Mouse (Mus musculus) embryonic facial prominence, embryonic 12.5 days (tissue): Measurements from ENCODE around the gene Gas7. TPM values are rescaled to one million over a fixed set of nuclear protein-coding genes. Genes with fewer than 3 reads are reported as not detected.

Experiments used
- ATAC-seq: fragments of 200-750 bp; cut with Nextera tagmentation; 2 replicates; pipeline ENCODE4 v1.8.0; 2017; ENCODE audit not compliant: insufficient number of reproducible peaks, insufficient read depth, low FRiP score, low TSS enrichment
- H3K27ac ChIP-seq: fragments of 300-500 bp; sonication (generic); 2 replicates; pipeline ENCODE4 v1.5.1; 2016; ENCODE audit warnings: mild to moderate bottlenecking
- H3K27me3 ChIP-seq: fragments of 300-500 bp; sonication (generic); 2 replicates; pipeline ENCODE4 v1.6.1; 2016; ENCODE audit warnings: mild to moderate bottlenecking, moderate library complexity
- H3K36me3 ChIP-seq: fragments of 300-500 bp; sonication (generic); 2 replicates; pipeline ENCODE4 v1.6.1; 2016; ENCODE audit warnings: mild to moderate bottlenecking
- H3K4me1 ChIP-seq: fragments of 300-500 bp; sonication (generic); 2 replicates; pipeline ENCODE4 v1.6.1; 2016
- H3K4me2 ChIP-seq: fragments of 300-500 bp; sonication (generic); replicated peaks from 2 replicates; pipeline ENCODE4 v1.6.1; 2016; ENCODE audit warnings: mild to moderate bottlenecking, moderate library complexity
- H3K4me3 ChIP-seq: fragments of 300-500 bp; sonication (generic); 2 replicates; pipeline ENCODE4 v1.5.1; 2016; ENCODE audit warnings: mild to moderate bottlenecking
- H3K9ac ChIP-seq: fragments of 300-500 bp; sonication (generic); 2 replicates; pipeline ENCODE4 v1.6.1; 2016; ENCODE audit warnings: mild to moderate bottlenecking, moderate library complexity
- H3K9me3 ChIP-seq: fragments of 300-500 bp; sonication (generic); 2 replicates; pipeline ENCODE4 v1.6.1; 2016; ENCODE audit warnings: mild to moderate bottlenecking, moderate library complexity
- WGBS: fragments of 180-500 bp; shearing (Covaris S2); methylation state at CpG from one replicate; pipeline ENCODE4 v1.1.7; 2016; 5-methylcytosine and 5-hydroxymethylcytosine counted together
- polyA plus RNA-seq: library from polyadenylated mRNA; unstranded; fragments of >200 nt; fragmentation: Nextera tagmentation; extraction: Ambion mirVana; gene quantifications from 2 replicates; pipeline ENCODE4 v1.2.1, GENCODE M21; 2016

The Gas7 gene
- polyA plus RNA-seq, 1 experiment from 2014 or later = 5.5 TPM

DNA sequence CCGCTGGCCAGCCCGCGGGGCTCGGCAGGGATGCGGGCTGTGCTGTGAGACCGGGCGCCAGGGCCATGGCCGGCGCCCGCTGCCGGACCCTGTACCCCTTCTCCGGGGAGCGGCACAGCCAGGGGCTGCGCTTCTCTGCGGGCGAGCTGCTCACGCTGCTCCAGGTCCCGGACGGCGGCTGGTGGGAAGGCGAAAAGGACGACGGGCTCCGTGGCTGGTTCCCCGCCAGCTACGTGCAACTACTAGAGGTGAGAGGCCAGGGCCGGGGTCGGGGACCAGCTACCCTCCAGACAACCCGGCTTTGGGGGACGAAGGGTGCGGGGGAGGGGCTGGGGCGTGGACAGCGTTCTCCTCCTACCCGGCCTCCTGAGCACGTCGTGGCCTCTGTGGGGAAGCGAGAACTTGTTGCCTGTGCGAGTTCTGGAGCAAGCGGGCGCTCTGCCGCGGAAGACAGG is 317 bp downstream of the Gas7 start:
- Histone ChIP-seq H3K27me3 (peaks cover 28% of the 10 kb centered on the region), H3K4me1 (no peaks in the 10 kb centered on the region; the same call in 1 of the 2 replicates), H3K9me3 (no peaks in the 10 kb centered on the region), H3K27ac (no peak overlapping the region), H3K4me3 (peak overlapping the region; percentile 73), H3K9ac (peak overlapping the region; percentile 65), H3K36me3 (no peaks in the 10 kb centered on the region), H3K4me2 (peak overlapping the region; percentile 98)
- ATAC-seq = peak; percentile 37; the same call in 1 of the 2 replicates
- WGBS = under 1% methylated on average over 42 of the region's 42 CpGs

DNA sequence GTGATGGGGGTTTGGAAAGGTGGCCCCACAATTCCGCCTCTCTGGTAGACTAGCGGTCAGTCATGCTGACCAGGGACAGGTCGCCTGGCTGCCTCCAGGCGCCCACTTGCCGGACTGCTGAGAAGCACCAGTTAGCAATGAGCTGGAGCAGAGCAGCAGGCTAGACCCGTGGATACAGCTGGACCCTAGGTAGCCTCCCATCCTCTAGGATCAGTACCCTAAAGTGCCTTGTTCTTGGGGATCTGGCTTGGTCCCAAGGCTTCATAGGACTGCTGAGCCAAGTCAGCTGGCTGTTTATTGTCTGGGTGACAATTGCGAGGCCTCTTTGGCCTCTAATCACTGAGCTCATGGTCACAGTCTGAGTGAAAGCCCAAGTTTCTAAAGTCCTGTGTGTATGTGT is 792 bp downstream of the Gas7 start:
- peak overlapping the region; percentile 98 for H3K4me2 ChIP-seq
- peaks cover under 1% of the 10 kb centered on the region; the same call in 1 of the 2 replicates for H3K4me1 ChIP-seq
- peaks cover 28% of the 10 kb centered on the region for H3K27me3 ChIP-seq
- no peaks in the 10 kb centered on the region for H3K36me3 ChIP-seq
- peak overlapping the region; percentile 65 for H3K9ac ChIP-seq
- H3K27ac ChIP-seq = no peak overlapping the region
- no peak for ATAC-seq
- 21% methylated on average over 7 of the region's 7 CpGs for WGBS
- H3K4me3 ChIP-seq = peak overlapping the region; percentile 73
- H3K9me3 ChIP-seq = no peaks in the 10 kb centered on the region

DNA sequence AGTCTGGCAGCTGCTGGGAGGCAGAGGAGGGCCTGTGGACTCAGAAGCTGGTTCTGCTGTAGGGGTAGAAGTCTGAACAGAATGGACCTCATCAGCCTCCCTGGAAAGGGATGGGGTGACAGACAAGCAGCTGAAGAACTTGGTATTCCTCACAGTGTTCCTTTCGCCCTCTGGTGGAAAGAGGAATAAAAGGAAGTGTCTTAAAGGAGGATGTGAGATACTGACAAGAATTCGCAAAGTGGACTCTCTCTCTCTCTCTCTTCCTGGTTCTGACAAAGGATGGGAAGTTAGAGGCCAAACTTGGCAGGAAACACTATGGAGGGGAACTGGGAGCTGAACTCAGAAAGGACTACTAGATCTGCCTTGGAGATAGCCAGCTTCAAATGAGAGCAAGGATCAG is 2.9 kb downstream of the Gas7 start:
- H3K9me3 ChIP-seq = no peaks in the 10 kb centered on the region
- no peak overlapping the region for H3K27ac ChIP-seq
- no peaks in the 10 kb centered on the region for H3K36me3 ChIP-seq
- H3K9ac ChIP-seq = no peak overlapping the region
- no peak for ATAC-seq
- peaks cover 6% of the 10 kb centered on the region; the same call in 1 of the 2 replicates for H3K4me1 ChIP-seq
- WGBS = 43% methylated on average over 2 of the region's 2 CpGs
- H3K4me2 ChIP-seq = no peak overlapping the region
- H3K27me3 ChIP-seq = peaks cover 28% of the 10 kb centered on the region
- no peak overlapping the region for H3K4me3 ChIP-seq

DNA sequence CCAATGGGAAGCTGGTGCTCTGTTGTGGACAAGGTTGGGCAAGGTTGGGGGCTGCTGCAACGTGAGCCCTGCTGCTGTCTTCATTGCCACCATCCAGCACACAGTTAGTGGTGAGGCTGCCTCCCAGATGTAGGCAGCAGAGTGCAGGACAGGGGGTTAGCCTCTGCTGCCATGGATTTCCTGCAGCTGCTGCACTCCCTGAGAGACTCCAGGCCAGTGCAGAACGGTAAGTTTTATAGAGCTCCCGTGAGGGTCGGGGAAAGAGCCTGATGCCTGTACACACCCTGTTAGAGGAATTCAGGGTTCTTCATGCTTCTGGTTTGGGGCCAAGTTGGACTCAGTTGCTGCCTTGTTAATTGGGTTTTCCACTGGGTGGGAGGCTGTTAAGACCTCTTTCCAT is 11.9 kb downstream of the Gas7 start:
- ATAC-seq = no peak
- Histone ChIP-seq H3K4me1 (no peaks in the 10 kb centered on the region), H3K27ac (no peak overlapping the region), H3K36me3 (no peaks in the 10 kb centered on the region), H3K27me3 (no peaks in the 10 kb centered on the region), H3K9ac (no peak overlapping the region), H3K9me3 (no peaks in the 10 kb centered on the region), H3K4me3 (no peak overlapping the region), H3K4me2 (no peak overlapping the region)
- WGBS = 55% methylated on average over 4 of the region's 4 CpGs

DNA sequence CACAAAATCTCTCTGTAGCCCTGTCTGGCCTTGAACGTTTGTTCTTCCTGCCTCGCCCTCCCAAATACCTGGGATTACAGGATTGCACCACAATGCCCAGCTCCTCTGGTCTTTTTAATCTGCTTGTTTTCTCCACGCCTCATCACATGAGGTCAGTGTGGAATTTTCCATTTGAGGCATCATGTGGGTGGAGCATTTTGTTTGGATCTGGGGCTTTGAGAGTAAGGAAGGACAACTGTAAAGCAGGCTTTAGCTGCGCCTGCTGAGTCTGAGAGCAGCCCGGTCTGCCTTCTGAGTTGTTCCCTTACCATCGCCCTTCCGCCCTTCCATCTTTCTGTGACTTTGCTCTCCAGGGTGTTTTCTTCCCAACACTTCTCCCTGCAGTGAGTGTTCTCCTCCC is 13.6 kb downstream of the Gas7 start:
- H3K27ac ChIP-seq = no peak overlapping the region
- no peak overlapping the region for H3K9ac ChIP-seq
- WGBS = 75% methylated on average over 7 of the region's 7 CpGs
- H3K4me1 ChIP-seq = no peaks in the 10 kb centered on the region
- H3K36me3 ChIP-seq = no peaks in the 10 kb centered on the region
- H3K4me2 ChIP-seq = no peak overlapping the region
- no peaks in the 10 kb centered on the region for H3K9me3 ChIP-seq
- ATAC-seq = no peak
- H3K27me3 ChIP-seq = no peaks in the 10 kb centered on the region
- H3K4me3 ChIP-seq = no peak overlapping the region

DNA sequence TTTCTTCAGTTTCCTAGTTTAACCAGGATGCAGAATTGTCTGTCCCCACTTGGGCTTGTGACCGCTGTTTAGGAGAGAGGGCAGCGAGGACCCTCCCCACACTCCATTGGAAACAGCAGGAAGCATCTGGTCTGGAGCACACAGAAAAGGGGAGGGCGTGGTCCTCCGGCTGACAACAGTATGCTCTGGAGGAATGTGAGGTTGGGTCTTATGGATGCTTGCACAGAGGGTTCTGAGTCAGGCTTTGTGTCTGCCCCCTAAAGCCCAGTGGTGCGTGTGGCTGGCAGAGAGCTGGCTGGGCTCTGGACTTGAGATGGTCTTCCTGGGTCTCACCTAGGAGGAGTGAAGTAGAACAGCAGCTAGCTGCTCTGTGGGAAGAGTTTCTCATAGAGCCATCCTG is 19.4 kb downstream of the Gas7 start:
- 71% methylated on average over 5 of the region's 5 CpGs for WGBS
- no peaks in the 10 kb centered on the region for H3K36me3 ChIP-seq
- no peaks in the 10 kb centered on the region for H3K27me3 ChIP-seq
- H3K9me3 ChIP-seq = no peaks in the 10 kb centered on the region
- no peaks in the 10 kb centered on the region for H3K4me1 ChIP-seq
- H3K4me2 ChIP-seq = no peak overlapping the region
- H3K9ac ChIP-seq = no peak overlapping the region
- no peak overlapping the region for H3K4me3 ChIP-seq
- H3K27ac ChIP-seq = no peak overlapping the region
- ATAC-seq = no peak

DNA sequence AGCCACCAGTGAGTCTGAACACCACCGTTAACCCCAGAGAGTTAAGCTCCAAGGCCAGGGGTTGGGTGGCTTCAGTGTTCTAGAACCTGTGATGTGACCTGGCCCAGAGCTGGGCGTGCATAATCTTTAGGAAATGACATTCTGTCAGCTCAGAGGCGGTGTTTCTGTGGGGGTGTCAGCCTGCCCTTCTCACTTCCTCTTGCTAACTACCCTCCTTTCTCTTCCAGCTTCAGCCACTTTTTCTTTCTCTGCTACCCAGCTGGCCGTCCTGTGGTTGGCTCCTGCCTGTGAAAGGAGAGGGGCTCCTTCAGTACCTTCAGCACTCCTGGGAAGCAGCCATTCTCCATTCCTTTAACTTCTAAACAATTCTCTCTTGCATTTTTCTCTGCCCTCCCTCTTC is 24.3 kb downstream of the Gas7 start:
- Histone ChIP-seq H3K27ac (no peak overlapping the region), H3K36me3 (no peaks in the 10 kb centered on the region), H3K4me1 (peaks cover 7% of the 10 kb centered on the region; the same call in 1 of the 2 replicates), H3K4me3 (no peak overlapping the region), H3K9me3 (no peaks in the 10 kb centered on the region), H3K4me2 (no peak overlapping the region), H3K9ac (no peak overlapping the region), H3K27me3 (no peaks in the 10 kb centered on the region)
- WGBS = 56% methylated on average over 4 of the region's 4 CpGs
- ATAC-seq = no peak

DNA sequence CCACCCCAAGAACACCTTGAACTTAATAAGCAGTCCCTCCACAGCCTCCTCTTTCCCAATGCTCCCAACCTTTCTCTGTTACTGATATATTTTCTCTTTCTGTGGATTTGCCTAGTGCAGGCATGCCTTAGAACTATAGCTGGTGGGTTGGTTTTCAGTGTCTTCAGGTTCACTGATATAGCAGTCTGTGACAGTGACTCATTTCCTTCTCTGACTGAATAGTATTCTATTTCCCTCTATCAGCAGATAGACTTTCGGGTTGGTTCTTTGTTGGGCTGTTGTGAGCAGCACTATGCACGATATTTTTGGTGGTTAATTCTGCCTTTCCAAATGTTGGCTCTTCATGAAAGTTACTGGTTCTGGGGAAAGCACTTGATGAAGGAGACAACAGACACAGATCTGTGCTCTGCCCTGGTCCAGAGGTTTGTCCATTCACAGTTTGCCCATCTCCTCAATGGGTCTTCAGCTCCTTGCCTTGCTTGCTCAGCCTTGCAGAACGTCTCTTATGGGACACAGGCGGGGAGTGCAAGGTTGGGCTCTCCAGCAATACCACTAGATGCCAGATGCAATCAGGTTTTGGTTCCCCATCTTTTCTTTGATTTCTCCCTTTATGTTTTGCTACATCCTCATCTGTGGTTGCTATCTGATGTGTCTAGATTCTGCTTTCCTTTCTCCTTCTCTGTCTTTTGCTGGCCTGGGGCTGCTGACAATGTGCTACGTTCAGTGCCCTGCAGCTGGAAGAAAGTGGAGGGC is 25.1 kb downstream of the Gas7 start:
- H3K4me3 ChIP-seq = no peak overlapping the region
- no peak for ATAC-seq
- no peaks in the 10 kb centered on the region for H3K36me3 ChIP-seq
- no peak overlapping the region for H3K27ac ChIP-seq
- WGBS = 89% methylated on average over 5 of the region's 5 CpGs
- H3K9ac ChIP-seq = no peak overlapping the region
- H3K27me3 ChIP-seq = no peaks in the 10 kb centered on the region
- no peaks in the 10 kb centered on the region for H3K9me3 ChIP-seq
- peaks cover 7% of the 10 kb centered on the region; the same call in 1 of the 2 replicates for H3K4me1 ChIP-seq
- no peak overlapping the region for H3K4me2 ChIP-seq

DNA sequence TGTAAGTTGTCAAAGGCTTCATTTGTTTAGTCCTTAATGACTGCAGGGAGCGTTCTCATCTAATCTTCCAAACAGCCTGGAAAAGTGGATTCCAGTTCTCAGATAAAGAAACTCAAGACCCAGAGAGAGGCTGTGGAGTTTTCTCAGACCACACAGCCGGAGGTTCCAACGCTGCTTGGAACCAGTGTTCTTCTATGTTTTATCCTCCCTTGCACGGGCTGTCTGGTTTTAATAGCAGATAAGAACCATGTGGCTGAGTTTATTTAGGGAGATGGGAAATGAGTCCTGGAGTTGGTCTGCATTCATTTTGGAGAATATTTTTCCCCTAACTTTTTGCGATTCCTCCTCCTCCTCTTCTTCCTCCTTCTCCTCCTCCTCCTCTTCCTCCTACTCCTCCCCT is 26.5 kb downstream of the Gas7 start:
- no peaks in the 10 kb centered on the region for H3K36me3 ChIP-seq
- ATAC-seq = no peak
- H3K4me1 ChIP-seq = peaks cover 7% of the 10 kb centered on the region; the same call in 1 of the 2 replicates
- 56% methylated on average over 5 of the region's 5 CpGs for WGBS
- no peak overlapping the region for H3K9ac ChIP-seq
- no peak overlapping the region for H3K4me3 ChIP-seq
- no peaks in the 10 kb centered on the region for H3K9me3 ChIP-seq
- no peak overlapping the region for H3K27ac ChIP-seq
- no peak overlapping the region for H3K4me2 ChIP-seq
- no peaks in the 10 kb centered on the region for H3K27me3 ChIP-seq

DNA sequence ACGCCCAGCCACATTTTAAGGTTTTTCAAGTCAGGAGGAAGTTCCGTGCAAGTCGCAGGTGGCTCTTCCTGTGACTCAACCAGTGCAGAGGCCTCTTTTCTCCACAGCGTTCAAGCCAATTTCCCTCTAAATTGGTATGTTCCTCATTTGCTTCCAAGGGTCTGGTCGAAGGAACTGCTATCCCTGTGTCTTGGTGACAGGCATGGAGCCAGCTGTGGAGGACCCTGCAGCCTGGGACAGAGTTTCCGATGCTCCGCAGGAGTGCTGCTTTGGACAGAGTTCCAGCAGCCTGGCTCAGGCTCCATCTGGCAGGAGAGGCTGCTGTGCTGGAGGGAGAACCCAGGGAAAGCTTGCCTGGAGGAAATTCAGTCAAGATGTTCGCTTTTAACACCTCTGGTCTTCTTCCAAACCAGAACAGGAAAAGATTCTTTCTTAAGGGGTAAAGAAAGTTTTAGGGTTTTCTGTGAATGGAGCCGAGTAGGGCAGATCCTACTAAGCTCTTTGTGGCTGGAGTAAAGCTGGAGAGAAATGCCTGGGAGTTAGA is 27.1 kb downstream of the Gas7 start:
- no peaks in the 10 kb centered on the region for H3K27me3 ChIP-seq
- no peak overlapping the region for H3K27ac ChIP-seq
- no peak overlapping the region for H3K4me2 ChIP-seq
- no peak overlapping the region for H3K9ac ChIP-seq
- no peaks in the 10 kb centered on the region for H3K36me3 ChIP-seq
- ATAC-seq = no peak
- WGBS = 44% methylated on average over 9 of the region's 9 CpGs
- peaks cover 7% of the 10 kb centered on the region; the same call in 1 of the 2 replicates for H3K4me1 ChIP-seq
- no peak overlapping the region for H3K4me3 ChIP-seq
- no peaks in the 10 kb centered on the region for H3K9me3 ChIP-seq

DNA sequence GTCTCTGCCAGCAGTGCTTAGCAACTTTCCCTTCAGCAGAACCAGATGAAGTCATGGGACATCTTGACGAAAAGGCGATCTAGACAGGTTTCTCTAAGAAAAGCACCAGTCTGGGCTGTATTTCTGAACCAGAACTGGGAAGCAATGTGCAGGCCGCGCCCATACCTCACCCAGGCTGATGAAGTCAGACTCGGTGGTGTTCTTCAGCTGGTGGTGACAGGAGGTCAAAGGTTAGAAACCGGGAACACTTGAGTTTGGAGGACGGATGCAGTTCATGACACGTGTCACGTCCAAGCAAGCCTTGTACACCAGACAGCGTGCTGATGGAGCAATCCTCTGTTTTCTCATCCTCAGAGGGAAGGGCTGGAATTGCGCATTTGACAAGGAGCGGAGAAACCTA is 32.9 kb downstream of the Gas7 start:
- H3K4me1 ChIP-seq = no peaks in the 10 kb centered on the region

DNA sequence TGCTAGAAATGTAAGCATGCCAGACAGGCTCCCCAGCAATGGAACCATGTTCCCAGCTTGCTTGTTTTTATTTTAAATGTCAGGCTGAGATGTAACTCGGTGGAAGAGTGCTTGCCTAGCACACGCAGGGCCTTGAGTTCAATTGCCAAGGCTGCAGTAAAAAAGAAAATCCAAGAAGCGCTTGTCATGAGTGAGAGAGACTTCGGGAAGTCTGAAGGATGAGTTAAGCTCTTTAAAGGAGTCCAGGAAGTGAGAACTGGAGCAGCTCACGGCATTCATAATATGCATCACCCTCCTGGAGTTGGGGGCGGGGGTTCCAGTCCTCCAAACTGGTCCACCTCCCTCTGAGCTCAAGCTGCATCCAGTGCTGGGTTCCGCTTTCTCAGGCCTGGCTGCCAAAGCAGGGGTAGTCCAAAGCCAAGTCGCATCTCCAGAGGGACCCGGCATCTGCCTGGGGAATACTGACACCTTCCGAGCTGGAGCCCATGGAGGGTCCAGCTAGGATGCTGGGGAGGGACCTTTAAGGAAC is 34.5 kb downstream of the Gas7 start:
- WGBS = 77% methylated on average over 10 of the region's 10 CpGs
- H3K9me3 ChIP-seq = no peaks in the 10 kb centered on the region
- H3K27ac ChIP-seq = no peak overlapping the region
- no peaks in the 10 kb centered on the region for H3K36me3 ChIP-seq
- no peak overlapping the region for H3K4me3 ChIP-seq
- no peaks in the 10 kb centered on the region for H3K4me1 ChIP-seq
- H3K4me2 ChIP-seq = no peak overlapping the region
- no peak for ATAC-seq
- H3K9ac ChIP-seq = no peak overlapping the region
- H3K27me3 ChIP-seq = no peaks in the 10 kb centered on the region

More for the DNA sequence above, 32.9 kb downstream of the Gas7 start:
- no peak overlapping the region for H3K27ac ChIP-seq
- H3K9ac ChIP-seq = no peak overlapping the region
- no peak overlapping the region for H3K4me3 ChIP-seq
- no peaks in the 10 kb centered on the region for H3K9me3 ChIP-seq
- no peak overlapping the region for H3K4me2 ChIP-seq
- no peaks in the 10 kb centered on the region for H3K27me3 ChIP-seq
- ATAC-seq = no peak
- no peaks in the 10 kb centered on the region for H3K36me3 ChIP-seq
- WGBS = 79% methylated on average over 12 of the region's 12 CpGs
